Mouse (Mus musculus): Measurements from ENCODE around the gene Hadha.

DNA sequence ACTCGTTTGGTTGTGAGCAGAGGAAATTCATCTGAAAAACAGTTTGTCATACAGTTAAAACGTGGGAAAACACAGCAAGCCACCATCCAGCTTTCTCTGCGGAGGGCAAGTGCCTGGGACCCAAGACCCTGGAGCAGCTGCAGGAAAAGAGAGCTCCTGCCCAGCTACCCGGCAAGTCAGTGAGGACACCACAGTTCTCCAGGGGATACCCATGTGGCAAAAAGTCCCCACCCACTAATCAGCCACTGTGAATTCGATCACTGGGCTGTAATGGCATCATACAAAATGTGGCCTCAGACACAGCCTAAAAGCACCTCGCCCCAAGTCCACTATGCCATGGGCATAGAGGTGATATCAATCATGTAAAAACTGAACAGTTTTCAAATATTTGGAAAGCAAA is 83.3 kb downstream of the Hadha start:
- TF ChIP-seq MXI1 (IDR thresholded peaks at IDR 0.05; ENCODE audit: low read depth, low read length) (peak; percentile 62; the same call in 1 of the 2 replicates), HCFC1 (IDR thresholded peaks at IDR 0.05; ENCODE audit: low read depth, low read length) (no peak), ETS1 (conservative IDR thresholded peaks at IDR 0.05; ENCODE audit: low read depth, low read length) (no peak), POLR2A (IDR thresholded peaks at IDR 0.05; ENCODE audit: low read depth, low read length) (no peak), CTCF (conservative IDR thresholded peaks at IDR 0.05 in 1 of 2, IDR thresholded peaks at IDR 0.05 in 1 of 2; ENCODE audit: low read depth in 2 of 2, low read length in 2 of 2) (no peak), NRF1 (IDR thresholded peaks at IDR 0.05; ENCODE audit: low read depth, low read length) (no peak), ZMIZ1 (IDR thresholded peaks at IDR 0.05; ENCODE audit: low read depth, low read length) (no peak)

All from CH12.LX (cell line).